Mouse (Mus musculus) lung, postnatal 0 days (tissue): ENCODE data around the gene Ccdc170.

Experiments
- CTCF ChIP-seq: IDR thresholded peaks from 2 replicates; pipeline ENCODE4 v1.5.1; 2016; ENCODE audit warnings: antibody characterized with exemption, mild to moderate bottlenecking
- EP300 ChIP-seq: IDR thresholded peaks from 2 replicates; pipeline ENCODE4 v1.6.1; 2016; ENCODE audit warnings: antibody characterized with exemption, mild to moderate bottlenecking, control low read depth

GRCm38 (mm10) chr10:4545550-4545949 lies 63.2 kb downstream of the Ccdc170 start:
- peak; percentile 25 for TF ChIP-seq CTCF
- no peak for TF ChIP-seq EP300
